Mouse (Mus musculus): Measurements from ENCODE around the gene Aifm3.
"Not testable (repeated sequence)": the region's sequence is repeated elsewhere in the genome, so short reads cannot be mapped to it uniquely, and the experiment has no call there.

Aifm3 gene

GRCm38 (mm10) chr16:17502681-17503080, 13.3 kb downstream of the Aifm3 start:
- no peak for DNase-seq

DNA sequence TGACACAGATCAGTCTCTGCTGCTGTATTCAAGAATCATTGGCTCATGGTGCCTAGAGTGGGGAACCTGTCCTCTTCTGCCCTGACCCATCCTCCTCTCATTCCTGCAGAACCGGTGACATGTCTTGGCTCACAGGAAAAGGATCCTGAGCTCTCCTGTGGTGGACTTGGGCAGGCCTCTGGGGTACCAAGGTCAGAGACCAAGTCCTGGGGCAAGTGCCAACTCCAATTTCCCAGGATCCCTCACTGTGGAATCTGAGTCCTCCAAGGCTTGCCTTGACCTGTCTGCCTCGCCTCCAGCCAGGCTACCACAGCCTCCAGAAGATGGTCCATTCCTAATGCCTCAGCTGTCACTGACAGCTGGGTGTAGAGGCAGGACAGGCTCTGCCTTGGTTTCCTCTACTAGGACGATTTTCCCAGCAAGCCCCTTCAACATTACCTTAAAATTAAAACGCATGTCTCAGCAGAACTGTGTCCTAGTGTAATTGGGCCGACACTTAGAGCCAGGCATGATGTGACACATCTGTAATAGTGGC, 17.7 kb downstream of the Aifm3 start:
- DNase-seq = peak; percentile 72

GRCm38 (mm10) chr16:17508031-17508430, 18.6 kb downstream of the Aifm3 start:
- DNase-seq = not testable (repeated sequence)

GRCm38 (mm10) chr16:17508546-17509239, 19.3 kb downstream of the Aifm3 start, which contains the start of gene Lztr1:
TSS of gene Lztr1 (plus strand) at chr16:17508688.
- DNase-seq = peak; percentile 92 to 93

DNA sequence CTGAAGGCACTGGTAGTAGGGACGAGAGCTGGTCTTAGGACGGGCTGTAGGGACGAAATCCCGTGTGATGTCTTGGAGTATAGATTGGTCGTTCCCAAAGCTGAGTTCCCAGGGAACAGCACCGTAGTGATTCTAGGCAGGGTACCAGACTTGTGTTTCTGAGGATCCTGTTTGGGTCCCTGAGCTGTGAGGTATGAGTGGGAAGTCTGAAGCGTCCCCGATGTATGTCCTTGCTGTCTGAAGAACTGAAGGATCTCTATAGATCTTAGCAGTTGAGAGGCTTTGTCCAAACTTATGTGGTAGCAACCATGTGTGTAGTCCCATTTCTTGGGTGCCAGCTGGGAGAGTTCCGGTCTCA, 19.8 kb downstream of the Aifm3 start:
- DNase-seq = no peak

- no peak for DNase-seq
Observed at GRCm38 (mm10) chr16:17510143-17510542, 20.7 kb downstream of the Aifm3 start.

DNA sequence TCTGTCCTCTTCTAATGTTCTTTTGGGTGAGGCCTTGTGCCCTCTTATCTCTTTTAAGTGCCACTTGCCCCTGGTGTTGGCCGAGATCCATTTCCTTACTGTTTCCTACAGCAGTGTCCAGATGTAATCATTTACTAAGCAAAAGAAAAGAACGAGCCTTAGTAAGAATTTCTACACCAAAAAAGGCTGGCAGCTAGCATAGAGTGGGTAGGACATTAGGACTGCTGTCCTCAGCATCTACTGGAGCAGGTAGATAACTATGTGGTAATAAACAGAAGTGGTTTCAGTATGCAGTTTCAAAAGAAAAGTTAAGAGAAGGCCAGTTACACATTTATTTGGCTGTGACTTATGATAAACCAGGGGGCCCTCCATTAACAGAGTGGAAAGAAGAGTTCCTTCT, 21.3 kb downstream of the Aifm3 start:
- DNase-seq = peak; percentile 37 to 60

GRCm38 (mm10) chr16:17511431-17511830, 22.0 kb downstream of the Aifm3 start:
- DNase-seq = peak in 1 of 2 experiments; percentile 19

DNA sequence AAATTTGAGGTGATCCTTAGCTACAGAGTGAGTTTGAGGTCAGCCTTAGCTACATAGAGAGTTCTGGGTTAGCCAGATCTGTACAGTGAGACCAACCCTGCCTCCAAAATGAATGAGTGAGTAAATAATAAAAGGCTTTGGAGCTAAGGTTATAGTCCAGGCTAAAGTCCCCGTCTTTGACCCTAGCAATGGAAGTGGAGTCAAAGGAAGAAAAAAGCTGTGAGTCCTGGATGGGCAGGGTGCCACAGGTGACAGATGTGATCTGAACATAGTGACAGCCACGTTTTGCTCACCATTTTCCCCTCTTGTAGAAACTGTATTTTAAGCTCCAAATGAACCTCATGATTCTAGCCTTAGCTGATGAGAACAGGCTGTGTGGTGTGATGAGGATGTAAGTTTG, 29.5 kb downstream of the Aifm3 start:
- peak in 1 of 2 experiments; percentile 51 for DNase-seq

DNA sequence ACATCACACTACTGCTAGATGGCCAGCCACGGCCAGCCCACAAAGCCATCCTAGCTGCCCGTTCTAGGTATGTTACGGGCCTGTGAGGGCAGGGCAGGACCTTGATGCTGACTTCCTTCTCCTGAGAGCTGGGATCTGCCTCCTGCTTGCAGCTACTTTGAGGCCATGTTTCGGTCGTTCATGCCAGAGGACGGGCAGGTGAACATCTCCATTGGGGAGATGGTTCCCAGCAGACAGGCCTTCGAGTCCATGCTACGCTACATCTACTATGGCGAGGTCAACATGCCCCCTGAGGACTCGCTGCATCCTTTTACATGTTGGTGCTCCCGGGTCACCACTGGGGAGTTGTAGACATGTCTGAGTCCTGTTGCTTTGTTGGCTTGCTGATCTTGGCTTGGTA, 34.7 kb downstream of the Aifm3 start:
- DNase-seq = no peak

GRCm38 (mm10) chr16:17525524-17525923, 36.1 kb downstream of the Aifm3 start:
- DNase-seq = no peak

DNA sequence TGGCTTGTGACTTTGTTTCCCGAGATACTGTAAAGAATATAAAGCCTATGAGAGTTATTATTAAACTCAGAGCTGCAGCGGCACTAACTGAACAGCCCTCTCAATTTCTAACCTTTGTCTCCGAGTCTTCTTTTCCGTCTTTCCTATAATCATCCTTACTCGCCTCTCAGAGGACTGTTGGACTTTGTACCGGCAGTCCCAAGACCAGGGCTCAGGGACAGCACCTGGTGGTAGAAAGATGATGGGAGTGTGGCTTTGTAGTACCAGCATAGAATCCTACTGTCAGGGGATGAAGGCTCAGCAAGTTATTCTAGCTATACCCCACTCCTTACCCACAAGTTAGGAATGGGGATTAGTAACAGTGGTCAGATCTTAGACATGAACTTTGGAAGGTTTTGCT, 36.8 kb downstream of the Aifm3 start:
- DNase-seq = peak; percentile 51 to 73

DNA sequence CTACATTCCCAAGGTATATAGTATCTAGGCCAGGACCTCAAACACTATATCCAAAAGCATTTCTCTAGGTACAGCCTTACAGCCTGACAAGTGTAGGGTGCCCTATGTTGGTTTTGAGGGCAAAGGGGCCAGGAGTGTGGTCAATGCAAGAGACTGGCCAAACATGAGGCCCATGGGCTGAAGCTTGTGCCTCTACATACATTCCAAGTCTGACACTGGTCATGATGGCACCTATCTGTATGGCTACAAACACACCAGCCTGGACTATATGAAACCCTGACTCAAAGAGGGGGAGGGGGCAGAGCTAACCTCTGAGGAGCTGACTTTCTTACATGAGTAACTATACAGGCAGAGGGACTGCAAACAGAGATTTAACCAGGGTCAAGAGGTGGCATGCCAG, 38.2 kb downstream of the Aifm3 start:
- DNase-seq = no peak

- no peak for DNase-seq
Observed at GRCm38 (mm10) chr16:17528276-17528675, 38.9 kb downstream of the Aifm3 start.

DNA sequence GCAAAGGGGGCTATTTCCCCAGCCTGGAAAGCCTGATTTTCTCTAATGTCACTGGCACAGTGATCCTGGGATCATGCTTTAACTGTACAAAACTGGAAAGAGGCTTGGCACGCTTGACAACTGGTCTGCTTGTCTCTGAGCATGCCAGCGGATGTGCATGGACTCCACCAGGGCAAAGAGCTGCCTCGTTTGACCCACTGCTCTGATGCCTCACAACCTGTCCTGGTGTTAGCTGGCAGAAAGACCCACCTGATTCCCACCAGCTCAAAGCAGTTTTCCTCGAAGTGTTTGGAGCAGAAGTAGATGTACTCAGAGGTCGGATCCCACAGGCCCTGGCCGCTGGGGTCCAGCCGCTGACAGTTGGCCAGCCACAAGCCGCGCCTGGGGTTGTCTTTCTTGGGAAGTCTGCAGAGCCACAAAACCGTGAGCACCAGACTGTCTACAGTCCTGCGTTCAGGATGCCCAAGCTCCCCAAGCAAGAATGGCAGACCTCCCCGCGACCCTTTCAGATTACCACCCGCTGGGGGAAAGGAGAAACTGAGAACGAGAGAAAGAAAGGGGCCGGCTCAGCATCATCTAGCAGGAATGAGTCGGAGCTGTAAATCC, 40.7 kb downstream of the Aifm3 start:
- DNase-seq = peak in 1 of 2 experiments; percentile 42

- peak; percentile 97 to 99 for DNase-seq
Observed at GRCm38 (mm10) chr16:17530640-17531288, 41.4 kb downstream of the Aifm3 start, which contains the start of gene Thap7. TSS of gene Thap7 (minus strand) at chr16:17531136.

DNA sequence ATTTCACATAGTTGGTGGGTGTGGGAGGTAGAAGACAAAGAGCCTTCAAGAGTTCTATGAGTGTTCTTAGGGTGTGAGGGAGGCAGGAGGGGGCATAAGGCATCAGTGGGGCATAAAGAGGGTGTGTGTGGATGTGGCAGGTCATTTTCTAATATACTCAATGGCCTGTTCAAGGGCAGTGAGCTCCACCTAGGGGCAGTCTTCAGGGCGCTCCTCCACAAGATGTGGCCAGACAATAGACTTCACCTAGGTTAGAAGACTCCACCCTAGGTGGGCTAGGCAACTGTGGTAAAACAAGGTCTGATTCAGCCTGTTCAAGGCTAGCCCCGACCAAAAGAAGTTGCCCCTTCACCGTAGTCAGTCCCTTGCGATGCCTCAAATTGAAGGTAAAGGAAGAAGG, 42.9 kb downstream of the Aifm3 start:
- DNase-seq = peak; percentile 53 to 72

DNA sequence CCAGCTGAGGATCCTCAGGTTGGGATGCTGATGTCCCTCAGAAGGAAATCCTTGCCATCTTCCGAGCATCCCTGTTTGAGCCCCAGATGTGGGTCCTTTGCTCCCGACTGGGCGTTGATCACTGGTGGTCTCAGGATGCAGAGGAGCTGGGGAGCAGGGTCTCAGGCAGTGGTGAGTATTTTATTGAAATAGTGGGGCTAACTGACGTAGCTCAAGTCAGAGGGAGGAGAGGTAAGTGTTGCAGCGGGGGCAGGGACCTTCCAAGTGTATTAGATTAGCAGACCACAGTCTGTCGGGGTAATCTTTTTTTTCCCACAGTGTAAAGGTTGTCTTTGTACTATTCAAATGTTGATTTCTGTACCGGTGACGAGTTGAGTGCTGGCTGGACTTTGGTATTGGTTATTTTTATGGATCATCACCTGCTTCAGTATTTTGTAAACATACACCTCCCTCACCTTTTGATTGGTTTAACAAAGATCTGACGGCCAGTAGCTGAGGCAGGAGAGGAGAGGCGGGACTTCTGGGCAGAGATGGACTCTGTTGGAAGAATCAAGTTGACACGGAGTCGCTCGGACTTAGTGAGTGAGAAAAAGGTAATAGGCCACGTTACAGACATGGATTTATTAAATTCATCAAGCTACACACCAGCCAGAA, 43.4 kb downstream of the Aifm3 start:
- no peak for DNase-seq

DNA sequence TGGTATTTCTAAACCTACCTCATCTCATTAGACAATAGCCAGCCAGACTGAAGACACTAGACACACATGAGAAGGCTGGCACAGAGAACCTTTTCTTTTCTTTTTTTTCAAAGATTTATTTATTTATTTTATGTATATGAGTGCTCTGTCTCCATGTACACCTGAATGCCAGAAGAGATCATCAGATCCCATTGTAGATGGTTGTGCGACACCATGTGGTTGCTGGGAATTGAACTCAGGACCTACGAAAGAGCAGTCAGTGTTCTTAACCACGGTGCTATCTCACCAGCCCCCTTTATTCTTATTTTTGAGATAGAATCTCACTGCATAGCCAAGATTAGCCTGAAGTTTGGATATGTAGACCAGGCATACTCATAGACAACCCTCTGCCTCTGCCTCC, 47.2 kb downstream of the Aifm3 start:
- peak in 1 of 2 experiments; percentile 49 for DNase-seq

- DNase-seq = no peak
Observed at GRCm38 (mm10) chr16:17542632-17543031, 53.2 kb downstream of the Aifm3 start.

- DNase-seq = no peak
Observed at GRCm38 (mm10) chr16:17552837-17553236, 63.4 kb downstream of the Aifm3 start.

DNA sequence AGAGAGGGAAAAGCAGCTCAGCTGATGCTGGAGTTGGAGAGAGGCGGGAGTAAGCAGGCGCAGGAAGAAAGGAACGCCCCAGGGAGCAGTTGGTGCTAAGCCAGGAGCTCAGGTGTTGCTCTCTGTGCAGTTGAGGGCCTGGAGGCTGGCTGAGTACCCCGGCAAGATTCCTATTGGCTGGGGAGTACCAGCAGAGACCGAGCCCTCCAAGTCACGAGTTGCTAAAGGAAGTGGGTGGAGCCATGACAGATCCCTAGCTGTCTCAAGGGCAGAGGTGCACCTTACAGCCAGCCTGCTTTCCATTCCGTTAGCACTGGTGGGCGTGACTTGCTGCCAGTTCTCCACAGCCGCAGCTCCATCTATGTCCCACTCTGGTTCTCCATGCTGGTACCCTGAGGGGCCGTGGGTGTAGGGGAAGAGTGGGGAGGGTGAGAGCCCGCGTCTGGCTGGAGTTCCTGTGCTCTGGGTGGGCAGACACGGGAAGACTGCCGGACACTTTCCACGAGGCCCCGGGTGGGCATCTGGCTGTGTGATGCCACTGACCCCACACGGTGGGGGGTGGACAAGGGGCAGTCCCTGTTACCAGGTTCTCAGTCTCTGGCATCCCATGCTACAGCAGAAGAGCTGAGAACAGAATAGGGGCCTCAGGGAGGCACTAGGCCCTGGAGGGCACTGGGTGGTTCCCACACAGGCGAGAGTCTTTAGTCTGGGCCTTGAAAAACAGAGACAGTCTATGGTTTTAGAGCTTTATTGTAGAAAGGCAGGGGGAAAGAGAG, 64.7 kb downstream of the Aifm3 start:
- peak; percentile 81 to 87 for DNase-seq

Measured in kidney, postnatal 36 days (tissue).